ENCODE assay signal across 9 mouse cellular contexts in the genomic region with DNA sequence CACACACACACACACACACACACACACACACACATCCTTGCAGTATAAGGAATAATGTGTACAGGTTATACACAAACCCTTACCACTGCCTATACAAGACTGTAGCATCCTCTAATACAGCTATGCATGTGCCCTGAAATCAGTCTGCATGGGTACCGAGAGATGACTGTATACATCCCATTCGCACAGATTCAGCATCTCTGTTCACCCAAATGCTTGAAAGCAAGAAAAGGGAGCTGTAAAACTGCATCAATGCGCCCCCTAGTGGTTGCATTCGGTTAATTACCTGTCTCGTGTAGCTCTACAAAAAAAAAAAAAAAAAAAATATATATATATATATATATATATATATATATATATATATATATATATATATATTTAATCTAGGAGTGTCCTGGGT.
DNase-seq lines count a peak whose midpoint lies in the region; ATAC-seq and TF ChIP-seq lines count a peak whose summit lies in the region.
"Had no signal": no experiment of that assay in that cellular context is flagged by ENCODE, and none has a peak within 500 bp of the region (broad histone marks: within the 10 kb centered on the region; RNA-seq: fewer than 3 reads in every experiment).

No protein-coding gene starts in this region.

- H3K27me3 ChIP-seq in neural tube, embryonic 15.5 days (replicated peaks) = no peaks in the 10 kb centered on the region
- H3K27me3 ChIP-seq in forebrain, postnatal 0 days (ENCODE audit: insufficient read depth, low read length) = no peaks in the 10 kb centered on the region
- no peaks in the 10 kb centered on the region for H3K27me3 ChIP-seq in liver, embryonic 11.5 days (replicated peaks; ENCODE audit: control insufficient read depth, insufficient read depth, low read length)
- H3K27me3 ChIP-seq: embryonic facial prominence, embryonic 13.5 days had no signal

- H3K36me3 ChIP-seq in neural tube, embryonic 15.5 days = no peaks in the 10 kb centered on the region
- no peaks in the 10 kb centered on the region for H3K36me3 ChIP-seq in forebrain, postnatal 0 days (ENCODE audit: insufficient read depth)
- H3K36me3 ChIP-seq in liver, embryonic 11.5 days (ENCODE audit: control insufficient read depth, insufficient read depth, low read length) = no peaks in the 10 kb centered on the region
- H3K36me3 ChIP-seq: embryonic facial prominence, embryonic 13.5 days had no signal

- no peaks in the 10 kb centered on the region for H3K9me3 ChIP-seq in neural tube, embryonic 15.5 days (replicated peaks)
- no peaks in the 10 kb centered on the region for H3K9me3 ChIP-seq in forebrain, postnatal 0 days (ENCODE audit: low read length)
- no peaks in the 10 kb centered on the region for H3K9me3 ChIP-seq in liver, embryonic 11.5 days (ENCODE audit: control insufficient read depth, low read length)
- H3K9me3 ChIP-seq: embryonic facial prominence, embryonic 13.5 days had no signal

- peak; percentile 58 for DNase-seq in neural tube, embryonic 10.5 days (ENCODE audit: extremely low spot score, low spot score)
- peak; percentile 6 for DNase-seq in c-Kit-positive CD71-positive TER-119-negative erythroid progenitor cells, embryonic 14.5 days (ENCODE audit: low read depth)
- DNase-seq in forebrain, postnatal 0 days = peak; percentile 90
- peak; percentile 65 for DNase-seq in kidney, adult 9 months
- DNase-seq in liver, embryonic 11.5 days (ENCODE audit: low spot score) = peak; percentile 36
- peak; percentile 75 for DNase-seq in retina, postnatal 1 day

- peaks cover 8% of the 10 kb centered on the region; the same call in 1 of the 2 replicates for H3K4me1 ChIP-seq in neural tube, embryonic 15.5 days
- no peaks in the 10 kb centered on the region; the same call in 1 of the 2 replicates for H3K4me1 ChIP-seq in forebrain, postnatal 0 days (ENCODE audit: insufficient read depth)
- H3K4me1 ChIP-seq in liver, embryonic 11.5 days (replicated peaks; ENCODE audit: control insufficient read depth, insufficient read depth, low read length) = no peaks in the 10 kb centered on the region
- H3K4me1 ChIP-seq: embryonic facial prominence, embryonic 13.5 days had no signal

- H3K9ac ChIP-seq in neural tube, embryonic 15.5 days (replicated peaks) = no peak overlapping the region
- H3K9ac ChIP-seq in forebrain, postnatal 0 days = no peak overlapping the region
- H3K9ac ChIP-seq in liver, embryonic 11.5 days (ENCODE audit: low read depth, low read length) = no peak overlapping the region
- H3K9ac ChIP-seq: embryonic facial prominence, embryonic 13.5 days had no signal

- no peak overlapping the region for H3K4me2 ChIP-seq in neural tube, embryonic 15.5 days
- H3K4me2 ChIP-seq in forebrain, postnatal 0 days (ENCODE audit: low read depth) = peak overlapping the region; percentile 33; the same call in 1 of the 2 replicates
- no peak overlapping the region for H3K4me2 ChIP-seq in liver, embryonic 11.5 days

- no peak for ATAC-seq in neural tube, embryonic 15.5 days (ENCODE audit: low FRiP score)
- ATAC-seq in forebrain, postnatal 0 days = no peak
- no peak for ATAC-seq in liver, embryonic 11.5 days (replicated peaks; ENCODE audit: low FRiP score)
- ATAC-seq in activated CD4-positive, CD25-positive, alpha-beta regulatory T cell, adult 4 months = no peak

- TF ChIP-seq CTCF in forebrain, postnatal 0 days (IDR thresholded peaks at IDR 0.05; ENCODE audit: low read depth) = peak; percentile 66

- no peak overlapping the region for H3K4me3 ChIP-seq in neural tube, embryonic 15.5 days (replicated peaks)
- no peak overlapping the region for H3K4me3 ChIP-seq in forebrain, postnatal 0 days (ENCODE audit: low read depth, low read length)
- no peak overlapping the region for H3K4me3 ChIP-seq in liver, embryonic 11.5 days (ENCODE audit: low read depth, low read length)
- H3K4me3 ChIP-seq: embryonic facial prominence, embryonic 13.5 days had no signal

- H3K27ac ChIP-seq in neural tube, embryonic 15.5 days (replicated peaks) = no peak overlapping the region
- H3K27ac ChIP-seq in forebrain, postnatal 0 days (ENCODE audit: low read depth, low read length) = no peak overlapping the region
- no peak overlapping the region for H3K27ac ChIP-seq in liver, embryonic 11.5 days (ENCODE audit: low read depth, low read length)
- H3K27ac ChIP-seq: embryonic facial prominence, embryonic 13.5 days had no signal

- 21% methylated on average over 5 of the region's 5 CpGs for WGBS in neural tube, embryonic 15.5 days
- 5% methylated on average over 5 of the region's 5 CpGs for WGBS in forebrain, postnatal 0 days
- WGBS in liver, embryonic 11.5 days = 25% methylated on average over 5 of the region's 5 CpGs

Comparison
In these comparisons a context has a peak if more than half of its experiments do, and no peak if none do; other contexts are left out.
1. DNase-seq: peak in every context shown above with its lines; median percentile 90 in forebrain, postnatal 0 days; 75 in retina, postnatal 1 day; 65 in kidney, adult 9 months; 58 in neural tube, embryonic 10.5 days; 36 in liver, embryonic 11.5 days; 6 in c-Kit-positive CD71-positive TER-119-negative erythroid progenitor cells, embryonic 14.5 days.